Mouse (Mus musculus) embryo, embryonic 9.5 days (tissue): Measurements from ENCODE around the gene Nsmce4a.
A peak's percentile ranks its signal among the peaks of the same experiment; 100 is the strongest.

Source experiments
- DNase-seq: peaks from one replicate; pipeline ENCODE4 v3.0.0-alpha.2; 2017; ENCODE audit errors: extremely low spot score

The Nsmce4a gene

GRCm38 (mm10) chr7:130577388-130578003, 4.6 kb upstream of the Nsmce4a start, which contains the start of gene Tacc2:
Gene Tacc2, plus strand, starts transcription at chr7:130577438.
- no peak for DNase-seq

DNA sequence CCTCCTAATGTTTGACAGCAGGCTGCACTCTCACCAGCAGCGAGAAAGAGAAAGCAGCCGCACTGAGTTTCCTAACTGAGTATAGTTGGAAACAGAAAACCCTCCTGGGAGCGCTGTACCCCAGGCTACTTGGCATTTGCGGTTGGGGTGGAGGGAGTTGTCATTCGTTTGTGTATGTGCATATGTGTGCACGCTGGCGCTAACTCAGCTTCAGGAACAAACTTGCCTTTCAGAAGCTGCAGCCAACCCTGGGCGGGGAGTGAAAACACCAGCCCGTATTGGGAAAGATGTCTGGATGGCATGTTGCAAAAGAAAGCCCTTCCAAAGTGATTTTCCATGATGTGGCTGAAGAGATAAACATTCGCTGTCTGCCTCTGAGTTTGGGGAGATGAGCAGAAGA, 4.1 kb upstream of the Nsmce4a start:
- no peak for DNase-seq

DNA sequence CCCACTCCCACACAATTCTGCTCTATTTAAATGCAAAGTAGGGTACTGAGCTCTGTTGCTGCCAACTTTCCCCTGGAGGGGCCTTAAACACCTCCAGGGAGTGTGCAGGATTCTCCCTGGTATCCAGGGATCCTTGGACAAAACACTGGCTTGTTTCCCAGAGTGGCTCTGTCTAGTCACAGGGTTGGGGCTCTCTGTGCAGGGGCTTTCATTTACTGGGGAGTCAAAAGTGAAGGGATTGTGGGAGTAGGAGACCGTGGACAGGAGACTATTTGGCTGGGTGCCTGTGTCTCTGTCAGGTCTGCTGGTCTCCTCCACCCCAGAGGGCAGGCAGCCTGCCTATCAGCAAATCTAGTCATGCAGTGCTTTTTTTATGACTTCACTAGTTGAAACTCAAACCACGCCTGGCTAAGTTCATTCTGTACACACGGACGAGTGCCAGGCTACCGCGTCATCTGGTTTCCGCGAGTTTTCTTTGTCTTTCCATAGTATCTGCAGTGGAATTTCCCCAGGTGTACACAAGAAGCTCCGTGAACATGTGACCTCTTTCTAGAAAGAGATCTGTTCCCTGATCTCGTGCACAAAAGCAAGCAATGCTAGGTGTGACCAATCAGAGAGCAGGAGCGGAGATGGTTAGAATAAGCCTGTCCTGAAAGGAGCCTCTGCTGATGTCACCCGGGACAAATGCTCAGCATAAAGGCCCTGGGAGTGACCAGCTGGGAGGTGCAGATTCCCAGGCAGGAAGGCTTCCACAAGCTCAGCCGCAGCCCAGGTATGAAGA, 1.5 kb upstream of the Nsmce4a start:
- no peak for DNase-seq

GRCm38 (mm10) chr7:130573746-130574145, 828 bp upstream of the Nsmce4a start:
- DNase-seq = no peak

DNA sequence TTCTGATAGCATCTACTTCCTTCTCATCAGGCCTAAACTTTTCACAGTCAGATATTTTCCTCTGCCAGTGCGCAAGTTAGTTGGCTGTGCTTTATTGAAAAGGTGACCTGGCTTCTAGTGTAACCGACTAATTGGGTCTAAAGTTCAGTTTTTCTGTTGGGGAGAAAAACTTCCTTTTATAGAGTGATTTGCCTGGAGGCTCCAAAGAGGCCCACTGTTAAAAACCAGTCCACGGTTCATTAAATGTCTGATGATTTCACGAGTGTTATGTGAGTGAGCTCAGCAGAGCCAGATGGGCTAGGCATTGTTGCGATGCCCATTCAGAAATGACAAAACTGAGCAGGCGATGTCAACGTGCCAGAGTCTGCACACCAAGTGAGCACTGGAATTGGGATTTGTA, 2.4 kb downstream of the Nsmce4a start:
- no peak for DNase-seq

DNA sequence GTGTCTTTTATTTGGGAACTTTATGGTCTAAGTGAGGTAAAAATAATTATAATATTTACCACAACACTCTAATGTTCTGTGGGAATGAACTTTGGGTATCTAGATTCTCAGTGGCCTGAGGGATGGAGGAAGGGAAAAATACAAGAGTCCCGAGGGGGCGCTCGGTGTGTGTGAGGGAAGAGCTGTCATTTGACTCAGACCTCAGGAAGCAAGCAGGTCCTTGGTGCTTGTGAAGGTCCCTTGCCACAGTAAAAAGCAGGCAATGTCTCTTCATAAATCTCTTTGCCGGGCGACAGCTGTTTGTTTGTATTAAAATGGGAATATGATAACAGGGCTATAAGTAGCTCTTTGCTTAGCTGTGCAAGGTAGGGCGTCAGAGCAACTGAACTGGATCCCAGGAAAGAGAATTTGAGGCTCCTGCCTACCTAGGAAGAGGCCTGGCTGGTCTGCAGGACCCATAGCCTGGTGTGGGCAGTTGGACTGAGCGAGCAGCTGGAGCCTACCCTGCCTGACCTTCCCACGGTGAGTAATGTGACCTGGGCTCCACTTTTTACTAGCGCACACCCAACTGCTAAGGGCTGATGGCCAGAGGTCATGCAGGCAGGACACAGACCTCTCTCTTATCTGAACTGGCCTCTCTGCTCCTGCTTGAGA, 4.0 kb downstream of the Nsmce4a start:
- no peak for DNase-seq

DNA sequence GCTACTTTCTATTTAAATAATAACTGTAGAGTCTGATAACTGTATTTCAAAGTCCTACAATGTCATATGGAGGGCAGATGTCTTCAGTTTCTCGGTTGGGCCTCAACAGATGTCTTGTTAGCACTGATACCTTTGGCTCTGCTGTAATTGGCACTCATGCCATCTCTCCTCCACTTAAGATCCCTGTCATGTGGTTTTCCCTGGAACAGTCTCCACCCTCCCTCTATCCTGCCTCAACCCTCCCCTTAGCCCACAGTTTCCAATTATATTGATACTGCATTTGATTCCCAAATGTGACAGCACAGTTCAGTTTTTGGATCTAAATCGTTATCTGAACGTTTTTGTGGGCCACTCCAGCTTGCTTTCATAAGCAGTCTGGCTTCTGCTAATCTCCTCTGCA, 8.3 kb downstream of the Nsmce4a start:
- no peak for DNase-seq

GRCm38 (mm10) chr7:130563880-130564279, 9.0 kb downstream of the Nsmce4a start:
- DNase-seq = no peak

- no peak for DNase-seq
Measured at GRCm38 (mm10) chr7:130563276-130563675, 9.6 kb downstream of the Nsmce4a start.

GRCm38 (mm10) chr7:130560933-130561332, 12.0 kb downstream of the Nsmce4a start:
- no peak for DNase-seq

- DNase-seq = no peak
Measured at GRCm38 (mm10) chr7:130558592-130558991, 14.3 kb downstream of the Nsmce4a start.

- no peak for DNase-seq
Measured at GRCm38 (mm10) chr7:130555597-130555996, 17.3 kb downstream of the Nsmce4a start.

DNA sequence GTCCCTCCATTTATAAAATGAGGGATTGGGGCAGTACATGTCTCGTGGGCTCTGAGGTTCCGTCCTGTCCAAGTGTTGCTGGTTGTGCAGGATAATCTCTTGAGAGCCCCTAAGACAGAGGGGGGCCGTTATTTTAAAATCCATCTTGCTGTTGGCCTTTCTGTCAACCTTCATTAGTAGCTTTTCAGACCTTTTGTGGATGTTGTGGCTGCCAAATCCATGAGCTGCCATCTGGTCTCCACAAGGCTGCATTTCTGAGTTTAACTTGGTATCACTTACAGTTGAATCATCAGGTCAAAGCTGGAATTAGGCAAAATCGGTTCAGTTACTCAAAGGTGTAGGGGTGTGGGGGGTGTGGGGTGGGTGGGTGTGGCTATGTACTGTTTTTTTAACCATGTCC, 19.6 kb downstream of the Nsmce4a start:
- DNase-seq = no peak

GRCm38 (mm10) chr7:130552780-130553179, 20.1 kb downstream of the Nsmce4a start:
- no peak for DNase-seq

GRCm38 (mm10) chr7:130547635-130548175, 25.2 kb downstream of the Nsmce4a start:
- DNase-seq = no peak

DNA sequence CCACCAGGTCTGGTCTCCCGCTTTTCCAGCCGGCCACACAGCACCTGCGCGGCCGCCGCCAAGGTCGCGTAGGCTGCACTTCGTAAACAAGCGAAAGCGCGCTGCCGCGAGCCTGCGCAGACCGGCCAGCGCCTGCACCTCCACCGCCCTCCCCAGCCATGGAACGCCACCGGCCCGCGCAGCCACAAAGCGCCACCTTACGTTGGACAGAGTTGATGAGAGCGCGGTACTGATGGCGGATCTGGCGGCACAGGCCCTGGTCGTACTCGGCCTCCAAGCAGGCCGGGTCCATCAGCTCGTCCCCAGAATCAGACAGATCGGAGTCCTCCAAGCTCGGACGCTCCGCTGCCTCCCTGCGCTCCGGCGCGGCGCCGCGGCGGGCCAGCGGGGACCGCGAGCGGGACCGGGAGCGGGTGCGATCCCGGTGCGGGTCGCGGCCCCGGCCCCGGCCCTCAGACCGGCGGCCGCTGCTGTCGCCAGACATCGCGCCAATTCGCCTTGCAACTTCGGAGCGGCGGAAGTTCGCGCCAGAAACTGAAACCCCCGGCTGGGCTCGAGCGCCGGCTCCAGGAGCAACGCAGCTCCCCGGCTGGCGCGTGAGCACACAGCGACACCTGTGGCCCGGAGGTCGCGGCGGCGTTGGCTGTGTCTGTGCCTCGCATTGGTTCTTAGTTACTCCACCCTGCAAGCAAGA, 26.0 kb downstream of the Nsmce4a start:
- DNase-seq = peak; percentile 95

DNA sequence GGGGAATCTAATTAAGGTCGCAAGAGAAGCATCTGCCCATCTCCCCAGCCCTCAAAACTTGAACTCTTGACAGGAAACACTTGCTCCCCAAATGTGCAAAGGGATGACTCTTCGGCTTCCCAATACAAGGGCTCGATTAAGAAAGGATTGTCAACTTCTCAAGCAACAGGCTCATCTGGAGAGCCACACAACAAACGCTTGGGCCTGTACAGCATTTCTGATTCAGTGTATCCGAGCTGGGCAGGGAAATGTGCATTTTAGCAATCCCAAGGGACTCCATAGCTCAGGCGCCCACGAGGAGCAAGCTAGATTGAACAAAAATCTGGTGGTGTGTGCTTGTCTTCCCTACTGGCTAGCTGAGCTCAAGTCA, 26.5 kb downstream of the Nsmce4a start:
- no peak for DNase-seq

- DNase-seq = no peak
Measured at GRCm38 (mm10) chr7:130545893-130546292, 27.0 kb downstream of the Nsmce4a start.

GRCm38 (mm10) chr7:130545401-130545800, 27.5 kb downstream of the Nsmce4a start:
- no peak for DNase-seq

GRCm38 (mm10) chr7:130543181-130543580, 29.7 kb downstream of the Nsmce4a start:
- DNase-seq = no peak

GRCm38 (mm10) chr7:130540176-130540575, 32.7 kb downstream of the Nsmce4a start:
- no peak for DNase-seq

- no peak for DNase-seq
Measured at GRCm38 (mm10) chr7:130537068-130537467, 35.9 kb downstream of the Nsmce4a start.
